In genomic region chr2:38700177-38700576, GRCm38 (mm10) we compare ENCODE assay signal across 31 mouse cellular contexts. TPM values are rescaled to one million over a fixed set of nuclear protein-coding genes. Genes with fewer than 3 reads are reported as not detected.
DNase-seq lines count a peak whose midpoint lies in the region; ATAC-seq and TF ChIP-seq lines count a peak whose summit lies in the region.
"Had no signal": no experiment of that assay in that cellular context is flagged by ENCODE, and none has a peak within 500 bp of the region (broad histone marks: within the 10 kb centered on the region; RNA-seq: fewer than 3 reads in every experiment).

No protein-coding gene starts in this region.

- TF ChIP-seq POLR2A in liver, adult 2 months (IDR thresholded peaks at IDR 0.05; ENCODE audit: extremely low read depth, insufficient read depth, low read length): no peak
- TF ChIP-seq POLR2A in CH12.LX (IDR thresholded peaks at IDR 0.05; ENCODE audit: low read depth, low read length) (no peak), MEL (IDR thresholded peaks at IDR 0.05; ENCODE audit: control insufficient read depth in 1 of 2, insufficient read depth in 1 of 2, low read depth in 1 of 2, low read length in 2 of 2, poor library complexity in 1 of 2) (no peak)

- dilution Hi-C loops in CH12.LX (cut with MboI; ENCODE audit: extremely low pct_ligation_motif_present, extremely low pct_unique_long_range_greater_than_20kb, low sequenced_read_pairs): no loop called here

- in situ Hi-C loops in CH12.LX (cut with MboI; ENCODE audit: low pct_ligation_motif_present, low pct_unique_long_range_greater_than_20kb, low sequenced_read_pairs): no loop called here

- ATAC-seq in intestine, postnatal 0 days: no peak
- no peak for ATAC-seq in intestine, embryonic 16.5 days
- ATAC-seq in liver, embryonic 12.5 days: no peak
- ATAC-seq: forebrain, embryonic 16.5 days had no signal

- H3K27ac ChIP-seq in intestine, postnatal 0 days (ENCODE audit: low read depth, low read length): no peak overlapping the region
- no peak overlapping the region for H3K27ac ChIP-seq in intestine, embryonic 16.5 days (ENCODE audit: low read length)
- H3K27ac ChIP-seq in liver, adult 2 months (replicated peaks; ENCODE audit: insufficient read depth, low read depth, low read length): no peak overlapping the region
- H3K27ac ChIP-seq in liver, embryonic 12.5 days: no peak overlapping the region
- H3K27ac ChIP-seq in CH12.LX (ENCODE audit: insufficient read depth, low read depth) (no peak overlapping the region), MEL (ENCODE audit: control insufficient read depth, low read depth, low read length) (no peak overlapping the region)
- H3K27ac ChIP-seq: heart, embryonic 10.5 days; heart, embryonic 15.5 days; hindbrain, embryonic 15.5 days; kidney, embryonic 15.5 days; midbrain, embryonic 12.5 days; neural tube, embryonic 13.5 days had no signal

- TF ChIP-seq EP300 in CH12.LX (IDR thresholded peaks at IDR 0.05; ENCODE audit: low read length): no peak
- no peak for TF ChIP-seq EP300 in MEL (IDR thresholded peaks at IDR 0.05; ENCODE audit: low read depth in 1 of 2, low read length in 2 of 2)

- H3K4me2 ChIP-seq in intestine, postnatal 0 days (replicated peaks; ENCODE audit: low read depth): no peak overlapping the region
- H3K4me2 ChIP-seq in intestine, embryonic 16.5 days (ENCODE audit: low read depth, low read length): no peak overlapping the region
- no peak overlapping the region for H3K4me2 ChIP-seq in liver, embryonic 12.5 days
- H3K4me2 ChIP-seq in CH12.LX (ENCODE audit: insufficient read depth, low read depth, poor library complexity, severe bottlenecking): no peak overlapping the region
- H3K4me2 ChIP-seq: heart, embryonic 15.5 days; hindbrain, embryonic 15.5 days; kidney, embryonic 15.5 days; liver, embryonic 11.5 days; midbrain, embryonic 12.5 days; neural tube, embryonic 13.5 days had no signal

- H3K4me3 ChIP-seq in intestine, postnatal 0 days (ENCODE audit: low read depth, low read length): no peak overlapping the region
- no peak overlapping the region for H3K4me3 ChIP-seq in intestine, embryonic 16.5 days (ENCODE audit: low read length)
- H3K4me3 ChIP-seq in liver, adult 2 months (ENCODE audit: insufficient read depth, low read depth, low read length): no peak overlapping the region
- H3K4me3 ChIP-seq in liver, embryonic 12.5 days: no peak overlapping the region
- H3K4me3 ChIP-seq in CH12.LX (replicated peaks in 1 of 3; ENCODE audit: low read depth in 2 of 3, low read length in 2 of 3, poor library complexity in 1 of 3) (no peak overlapping the region), MEL (ENCODE audit: control insufficient read depth in 1 of 2, insufficient read depth in 1 of 2, low read depth in 2 of 2, low read length in 2 of 2) (no peak overlapping the region)
- H3K4me3 ChIP-seq: erythroblast, embryonic 14.5 days; heart, embryonic 10.5 days; heart, embryonic 15.5 days; hindbrain, embryonic 15.5 days; kidney, embryonic 15.5 days; midbrain, embryonic 12.5 days; neural tube, embryonic 13.5 days had no signal

- 72% methylated on average over 5 of the region's 5 CpGs for WGBS in intestine, postnatal 0 days
- WGBS in intestine, embryonic 16.5 days: 72% methylated on average over 5 of the region's 5 CpGs
- WGBS in liver, adult 2 months: 72% methylated on average over 5 of the region's 5 CpGs
- WGBS in liver, embryonic 12.5 days (ENCODE audit: insufficient replicate concordance): 58% methylated on average over 5 of the region's 5 CpGs

- no peaks in the 10 kb centered on the region for H3K36me3 ChIP-seq in intestine, postnatal 0 days (ENCODE audit: control insufficient read depth, insufficient read depth)
- H3K36me3 ChIP-seq in intestine, embryonic 16.5 days (ENCODE audit: control insufficient read depth, insufficient read depth, low read length): no peaks in the 10 kb centered on the region
- H3K36me3 ChIP-seq in liver, adult 2 months (ENCODE audit: control insufficient read depth, insufficient read depth, low read length): no peaks in the 10 kb centered on the region
- no peaks in the 10 kb centered on the region for H3K36me3 ChIP-seq in liver, embryonic 12.5 days
- H3K36me3 ChIP-seq in CH12.LX (replicated peaks in 1 of 2; ENCODE audit: control insufficient read depth in 1 of 2, insufficient read depth in 1 of 2, low read length in 1 of 2): no peaks in the 10 kb centered on the region
- H3K36me3 ChIP-seq in MEL (ENCODE audit: control insufficient read depth in 1 of 2, insufficient read depth in 2 of 2, low read length in 2 of 2): no peaks in the 10 kb centered on the region
- H3K36me3 ChIP-seq: heart, embryonic 10.5 days; heart, embryonic 15.5 days; hindbrain, embryonic 15.5 days; kidney, embryonic 15.5 days; midbrain, embryonic 12.5 days; neural tube, embryonic 13.5 days had no signal

- no peaks in the 10 kb centered on the region for H3K79me2 ChIP-seq in liver, adult 2 months (ENCODE audit: control insufficient read depth, insufficient read depth, low read length)
- H3K79me2 ChIP-seq in CH12.LX (replicated peaks; ENCODE audit: control insufficient read depth, extremely low read depth, insufficient read depth, poor library complexity, severe bottlenecking) (no peaks in the 10 kb centered on the region), MEL (ENCODE audit: control insufficient read depth, insufficient read depth, low read length, poor library complexity) (no peaks in the 10 kb centered on the region)

- H3K9me3 ChIP-seq in intestine, postnatal 0 days (ENCODE audit: control insufficient read depth): no peaks in the 10 kb centered on the region
- H3K9me3 ChIP-seq in intestine, embryonic 16.5 days (ENCODE audit: control insufficient read depth, low read length): no peaks in the 10 kb centered on the region
- H3K9me3 ChIP-seq in liver, embryonic 12.5 days (replicated peaks): no peaks in the 10 kb centered on the region
- H3K9me3 ChIP-seq in CH12.LX (replicated peaks; ENCODE audit: low read length) (no peaks in the 10 kb centered on the region), MEL (replicated peaks; ENCODE audit: insufficient read depth, low read length) (no peaks in the 10 kb centered on the region)
- H3K9me3 ChIP-seq: heart, embryonic 10.5 days; heart, embryonic 15.5 days; hindbrain, embryonic 15.5 days; kidney, embryonic 15.5 days; midbrain, embryonic 12.5 days; neural tube, embryonic 13.5 days had no signal

- no peaks in the 10 kb centered on the region for H3K4me1 ChIP-seq in intestine, postnatal 0 days (replicated peaks; ENCODE audit: control insufficient read depth, insufficient read depth, low read length)
- no peaks in the 10 kb centered on the region for H3K4me1 ChIP-seq in intestine, embryonic 16.5 days (ENCODE audit: control insufficient read depth, insufficient read depth, low read length)
- no peaks in the 10 kb centered on the region for H3K4me1 ChIP-seq in liver, adult 2 months (ENCODE audit: control insufficient read depth, insufficient read depth, low read length)
- peaks cover 7% of the 10 kb centered on the region; the same call in 1 of the 2 replicates for H3K4me1 ChIP-seq in liver, embryonic 12.5 days
- H3K4me1 ChIP-seq in CH12.LX (ENCODE audit: control insufficient read depth in 1 of 2, insufficient read depth in 2 of 2) (no peaks in the 10 kb centered on the region), MEL (ENCODE audit: control insufficient read depth in 1 of 2, insufficient read depth in 2 of 2, low read length in 2 of 2) (no peaks in the 10 kb centered on the region; a peak in 1 of 4 replicates)
- H3K4me1 ChIP-seq: heart, embryonic 10.5 days; heart, embryonic 15.5 days; kidney, embryonic 15.5 days had no signal

- peak; percentile 33 for TF ChIP-seq CTCF in intestine, postnatal 0 days (IDR thresholded peaks at IDR 0.05; ENCODE audit: low read depth)
- TF ChIP-seq CTCF in liver, adult 2 months (IDR thresholded peaks at IDR 0.05; ENCODE audit: low read depth, low read length): peak; percentile 39
- TF ChIP-seq CTCF in CH12.LX (conservative IDR thresholded peaks at IDR 0.05 in 1 of 2, IDR thresholded peaks at IDR 0.05 in 1 of 2; ENCODE audit: low read depth in 2 of 2, low read length in 2 of 2) (peak in 1 of 2 experiments; percentile 39; a peak in 2 of 4 replicates), MEL (IDR thresholded peaks at IDR 0.05 in 2 of 3, conservative IDR thresholded peaks at IDR 0.05 in 1 of 3; ENCODE audit: control insufficient read depth in 1 of 3, insufficient read depth in 1 of 3, low read depth in 2 of 3, low read length in 3 of 3, poor library complexity in 1 of 3, severe bottlenecking in 1 of 3) (peak in 1 of 3 experiments; percentile 18; a peak in 1 of 6 replicates)

- H3K9ac ChIP-seq in intestine, postnatal 0 days (ENCODE audit: low read depth, low read length): no peak overlapping the region
- no peak overlapping the region for H3K9ac ChIP-seq in intestine, embryonic 16.5 days (ENCODE audit: low read depth, low read length)
- no peak overlapping the region for H3K9ac ChIP-seq in liver, adult 2 months (ENCODE audit: low read depth, low read length)
- H3K9ac ChIP-seq in liver, embryonic 12.5 days: no peak overlapping the region
- H3K9ac ChIP-seq in CH12.LX (ENCODE audit: insufficient read depth, low read depth) (no peak overlapping the region), MEL (ENCODE audit: control insufficient read depth, low read depth, low read length, poor library complexity, severe bottlenecking) (no peak overlapping the region)
- H3K9ac ChIP-seq: heart, embryonic 15.5 days; hindbrain, embryonic 15.5 days; kidney, embryonic 15.5 days; midbrain, embryonic 12.5 days; neural tube, embryonic 13.5 days had no signal

- DNase-seq in liver, adult 2 months (ENCODE audit: extremely low read depth, low read depth, low spot score): peak; percentile 16
- DNase-seq in CH12.LX (ENCODE audit: extremely low read depth): no peak
- no peak for DNase-seq in MEL (ENCODE audit: low read depth, low spot score)
- no peak for DNase-seq in heart, postnatal 4 days
- DNase-seq in thymus, postnatal 4 days: no peak
- DNase-seq: adrenal gland, postnatal 36 days; cerebellum, adult 18-20 months; cerebellum, postnatal 10 days; gastrocnemius, postnatal 14 days; heart, adult 11 months; lung, adult 18-20 months; lung, postnatal 14 days had no signal

- 0 out of 2 replicates have a peak, but pooled peaks cover 12% of the 10 kb centered on the region for H3K27me3 ChIP-seq in intestine, postnatal 0 days (replicated peaks; ENCODE audit: control insufficient read depth, insufficient read depth, low read length)
- peaks cover 8% of the 10 kb centered on the region; the same call in 1 of the 2 replicates for H3K27me3 ChIP-seq in intestine, embryonic 16.5 days (replicated peaks; ENCODE audit: control insufficient read depth, insufficient read depth, low read length)
- H3K27me3 ChIP-seq in liver, adult 2 months (ENCODE audit: control insufficient read depth, insufficient read depth, low read length): peaks cover 2% of the 10 kb centered on the region; the same call in 1 of the 2 replicates
- H3K27me3 ChIP-seq in liver, embryonic 12.5 days (replicated peaks): peaks cover 100% of the 10 kb centered on the region
- H3K27me3 ChIP-seq in CH12.LX (replicated peaks) (peaks cover 48% of the 10 kb centered on the region), MEL (ENCODE audit: control insufficient read depth in 1 of 2, insufficient read depth in 2 of 2, low read length in 2 of 2) (peaks cover 0 to 2% of the 10 kb centered on the region in 2 experiments; a peak in 1 of 4 replicates)

- TF ChIP-seq RAD21 in CH12.LX (IDR thresholded peaks at IDR 0.05; ENCODE audit: low read depth, low read length) (no peak; the same call in 1 of the 2 replicates), MEL (IDR thresholded peaks at IDR 0.05; ENCODE audit: low read depth, low read length) (no peak)

RNA-seq across cellular contexts. Expression of gene Nr5a1, which starts 14.2 kb away (rescaled TPM):
- 0.04 and 0.13 TPM in 2 replicates for polyA plus RNA-seq in intestine, postnatal 0 days (2015; fragmentation: Nextera tagmentation; extraction: Ambion mirVana)
- polyA plus RNA-seq in intestine, embryonic 16.5 days (2015; fragmentation: Nextera tagmentation; extraction: Ambion mirVana): 0.11 and 1.3 TPM in 2 replicates
- 0.74 TPM in 1 of 2 replicates, not detected in the other for total RNA-seq in liver, adult 2 months (2014; rRNA removed)
- polyA plus RNA-seq in liver, adult 2 months (2012; rRNA removed): not detected in 2 replicates
- 0.04 TPM in 1 of 2 replicates, not detected in the other for polyA plus RNA-seq in liver, embryonic 12.5 days (2016; fragmentation: Nextera tagmentation; extraction: Ambion mirVana)
- total RNA-seq in CH12.LX (2012; rRNA removed) (0.04 TPM in 1 of 2 replicates, not detected in the other), CH12.LX (2014; rRNA removed) (not detected in 2 replicates), MEL (2012; rRNA removed) (not detected in 2 replicates)
- polyA plus RNA-seq in CH12.LX (2012; ENCODE audit: insufficient read length, low read depth) (not detected in 2 replicates), MEL (2012; ENCODE audit: insufficient read depth in 1 of 2, insufficient read length in 2 of 2, low read depth in 1 of 2, low replicate concordance in 2 of 2, missing spikeins in 1 of 2) (not detected)
- total RNA-seq in heart, postnatal 4 days (2021): under 1 TPM; 0.10 to 0.14 TPM
- total RNA-seq: gastrocnemius, postnatal 14 days; heart, postnatal 25 days; layer of hippocampus, postnatal 10 days; left cerebral cortex, adult 18-20 months; left cerebral cortex, postnatal 14 days; megakaryocyte, adult 5-6 weeks had no signal
- polyA plus RNA-seq: erythroblast, embryonic 14.5 days; heart, embryonic 10.5 days; heart, embryonic 15.5 days; hindbrain, embryonic 15.5 days; limb, embryonic 11.5 days; urinary bladder, adult 2 months had no signal

RNA-seq across cellular contexts. Expression of gene Psmb7, which starts 56.3 kb away (rescaled TPM):
- 134 and 148 TPM in 2 replicates for polyA plus RNA-seq in intestine, postnatal 0 days (2015; fragmentation: Nextera tagmentation; extraction: Ambion mirVana)
- polyA plus RNA-seq in intestine, embryonic 16.5 days (2015; fragmentation: Nextera tagmentation; extraction: Ambion mirVana): 214 and 234 TPM in 2 replicates
- total RNA-seq in liver, adult 2 months (2014; rRNA removed): 195 and 219 TPM in 2 replicates
- polyA plus RNA-seq in liver, adult 2 months (2012; rRNA removed): 99.4 and 123 TPM in 2 replicates
- polyA plus RNA-seq in liver, embryonic 12.5 days (2016; fragmentation: Nextera tagmentation; extraction: Ambion mirVana): 195 and 196 TPM in 2 replicates
- 334 and 386 TPM in 2 replicates for total RNA-seq in CH12.LX (2012; rRNA removed)
- 415 and 457 TPM in 2 replicates for total RNA-seq in CH12.LX (2014; rRNA removed)
- 375 and 389 TPM in 2 replicates for polyA plus RNA-seq in CH12.LX (2012; ENCODE audit: insufficient read length, low read depth)
- 367 and 433 TPM in 2 replicates for total RNA-seq in MEL (2012; rRNA removed)
- 100 to 1,000 TPM in 1 of 2 experiments, not detected in 1; 337 TPM for polyA plus RNA-seq in MEL (2012; ENCODE audit: insufficient read depth in 1 of 2, insufficient read length in 2 of 2, low read depth in 1 of 2, low replicate concordance in 2 of 2, missing spikeins in 1 of 2)
- 100 to 1,000 TPM; 252 to 254 TPM for total RNA-seq in heart, postnatal 4 days (2021)
